Mouse (Mus musculus): ENCODE data around the gene Klc1.

DNA sequence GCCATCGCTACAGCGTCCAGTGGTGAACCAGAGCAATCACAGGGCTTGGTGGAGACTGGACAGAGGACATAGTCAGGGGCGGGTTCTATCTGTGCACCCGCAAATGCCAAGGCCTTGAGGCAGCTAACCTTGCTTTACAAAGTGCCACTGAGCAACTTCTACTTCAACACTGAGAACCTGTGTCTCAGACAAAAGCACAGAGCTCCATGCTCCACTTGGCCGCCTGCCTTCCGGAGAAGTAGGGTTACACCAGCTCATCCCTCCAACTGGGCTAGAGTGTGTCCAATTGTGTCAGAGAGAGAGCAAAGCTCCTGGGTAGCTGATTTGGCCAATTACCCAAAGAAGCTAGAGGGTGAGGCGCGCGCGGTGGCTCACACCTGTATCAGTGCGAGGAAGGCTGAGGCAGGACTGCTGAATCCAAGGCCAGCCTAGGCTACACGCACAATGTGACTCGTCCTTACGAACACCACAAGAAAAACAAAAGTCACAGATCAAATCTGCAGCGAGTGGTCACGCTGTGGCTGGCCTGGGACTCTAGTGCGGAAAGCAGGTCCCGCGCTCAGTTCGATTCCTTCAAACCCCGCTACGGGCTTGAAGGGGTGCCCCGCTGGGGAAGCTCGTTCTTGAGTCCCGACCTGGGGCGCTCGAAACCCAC, 54.6 kb downstream of the Klc1 start:
- TF ChIP-seq CTCF (IDR thresholded peaks at IDR 0.05; ENCODE audit: borderline replicate concordance, control insufficient read depth, extremely low read depth, insufficient read depth, low read length, poor library complexity) (no peak), POLR2A (IDR thresholded peaks at IDR 0.05; ENCODE audit: control insufficient read depth, extremely low read depth, insufficient read depth, low read length, poor library complexity) (no peak)
